Mouse (Mus musculus) lung, postnatal 0 days (tissue): ENCODE results near the gene Nabp2.

ENCODE experiments used
- CTCF ChIP-seq: IDR thresholded peaks from 2 replicates; pipeline ENCODE4 v1.5.1; 2016; ENCODE audit warnings: antibody characterized with exemption, mild to moderate bottlenecking
- EP300 ChIP-seq: IDR thresholded peaks from 2 replicates; pipeline ENCODE4 v1.6.1; 2016; ENCODE audit warnings: antibody characterized with exemption, mild to moderate bottlenecking, control low read depth

GRCm38 (mm10) chr10:128436376-128436775 lies 25.1 kb upstream of the Nabp2 start:
- TF ChIP-seq CTCF = no peak
- no peak for TF ChIP-seq EP300
